Mouse (Mus musculus): ENCODE measurements around the gene Gm49776. TPM values are rescaled to one million over a fixed set of nuclear protein-coding genes. Genes with fewer than 3 reads are reported as not detected.

Gene Gm49776
- polyA plus RNA-seq, 1 experiment from 2014 or later = not detected

GRCm38 (mm10) chr16:18231451-18231850 lies 26.7 kb downstream of the Gm49776 start:
- ATAC-seq (replicated peaks) = no peak
- Histone ChIP-seq H3K9me3 (no peaks in the 10 kb centered on the region), H3K4me1 (peaks cover 41% of the 10 kb centered on the region), H3K4me2 (no peak overlapping the region), H3K9ac (no peak overlapping the region), H3K4me3 (no peak overlapping the region), H3K36me3 (replicated peaks) (peaks cover 15% of the 10 kb centered on the region; the same call in 1 of the 2 replicates), H3K27ac (no peak overlapping the region), H3K27me3 (replicated peaks) (no peaks in the 10 kb centered on the region)
- 91% methylated on average over 4 of the region's 4 CpGs for WGBS

GRCm38 (mm10) chr16:18231047-18231446 lies 27.1 kb downstream of the Gm49776 start:
- H3K9me3 ChIP-seq = no peaks in the 10 kb centered on the region
- H3K4me3 ChIP-seq = no peak overlapping the region
- H3K27me3 ChIP-seq (replicated peaks) = no peaks in the 10 kb centered on the region
- no peak overlapping the region for H3K4me2 ChIP-seq
- no peak overlapping the region for H3K27ac ChIP-seq
- no peak for ATAC-seq (replicated peaks)
- H3K9ac ChIP-seq = no peak overlapping the region
- H3K4me1 ChIP-seq = peaks cover 37% of the 10 kb centered on the region
- H3K36me3 ChIP-seq (replicated peaks) = peaks cover 15% of the 10 kb centered on the region; the same call in 1 of the 2 replicates
- 91% methylated on average over 3 of the region's 3 CpGs for WGBS

- Histone ChIP-seq H3K4me2 (no peak overlapping the region), H3K9ac (no peak overlapping the region), H3K27me3 (replicated peaks) (no peaks in the 10 kb centered on the region), H3K9me3 (no peaks in the 10 kb centered on the region), H3K4me3 (no peak overlapping the region), H3K4me1 (peaks cover 33% of the 10 kb centered on the region), H3K27ac (no peak overlapping the region), H3K36me3 (replicated peaks) (peaks cover 19% of the 10 kb centered on the region; the same call in 1 of the 2 replicates)
- ATAC-seq (replicated peaks) = no peak
- WGBS = 90% methylated on average over 6 of the region's 6 CpGs
These were observed 27.5 kb downstream of the Gm49776 start for GRCm38 (mm10) chr16:18230617-18231016.

- no peaks in the 10 kb centered on the region for H3K9me3 ChIP-seq
- no peaks in the 10 kb centered on the region for H3K27me3 ChIP-seq (replicated peaks)
- H3K4me1 ChIP-seq = peaks cover 30% of the 10 kb centered on the region
- no peak overlapping the region for H3K4me3 ChIP-seq
- peaks cover 29% of the 10 kb centered on the region for H3K36me3 ChIP-seq (replicated peaks)
- 63% methylated on average over 11 of the region's 11 CpGs for WGBS
- ATAC-seq (replicated peaks) = no peak
- no peak overlapping the region for H3K4me2 ChIP-seq
- no peak overlapping the region for H3K9ac ChIP-seq
- H3K27ac ChIP-seq = no peak overlapping the region
These were observed 28.5 kb downstream of the Gm49776 start for GRCm38 (mm10) chr16:18229622-18230021.

- peaks cover 24% of the 10 kb centered on the region for H3K4me1 ChIP-seq
- no peaks in the 10 kb centered on the region for H3K9me3 ChIP-seq
- H3K36me3 ChIP-seq (replicated peaks) = peaks cover 36% of the 10 kb centered on the region
- H3K4me2 ChIP-seq = no peak overlapping the region
- H3K9ac ChIP-seq = no peak overlapping the region
- H3K27me3 ChIP-seq (replicated peaks) = no peaks in the 10 kb centered on the region
- H3K27ac ChIP-seq = no peak overlapping the region
- 90% methylated on average over 4 of the region's 4 CpGs for WGBS
- H3K4me3 ChIP-seq = no peak overlapping the region
- no peak for ATAC-seq (replicated peaks)
These were observed 29.3 kb downstream of the Gm49776 start for GRCm38 (mm10) chr16:18228856-18229255.

GRCm38 (mm10) chr16:18227897-18228422 lies 30.2 kb downstream of the Gm49776 start:
- H3K27ac ChIP-seq = no peak overlapping the region
- H3K4me2 ChIP-seq = no peak overlapping the region
- peaks cover 16% of the 10 kb centered on the region for H3K4me1 ChIP-seq
- ATAC-seq (replicated peaks) = no peak
- H3K9ac ChIP-seq = no peak overlapping the region
- no peak overlapping the region for H3K4me3 ChIP-seq
- no peaks in the 10 kb centered on the region for H3K9me3 ChIP-seq
- no peaks in the 10 kb centered on the region for H3K27me3 ChIP-seq (replicated peaks)
- H3K36me3 ChIP-seq (replicated peaks) = peaks cover 45% of the 10 kb centered on the region
- 95% methylated on average over 20 of the region's 20 CpGs for WGBS

- Histone ChIP-seq H3K36me3 (replicated peaks) (peaks cover 53% of the 10 kb centered on the region), H3K27me3 (replicated peaks) (no peaks in the 10 kb centered on the region), H3K4me3 (no peak overlapping the region), H3K9me3 (no peaks in the 10 kb centered on the region), H3K9ac (no peak overlapping the region), H3K27ac (no peak overlapping the region), H3K4me1 (peaks cover 16% of the 10 kb centered on the region), H3K4me2 (no peak overlapping the region)
- ATAC-seq (replicated peaks) = no peak
- 94% methylated on average over 13 of the region's 13 CpGs for WGBS
These were observed 30.9 kb downstream of the Gm49776 start for GRCm38 (mm10) chr16:18227187-18227586.

GRCm38 (mm10) chr16:18222188-18222587 lies 35.9 kb downstream of the Gm49776 start:
- no peaks in the 10 kb centered on the region for H3K9me3 ChIP-seq
- no peak overlapping the region for H3K4me3 ChIP-seq
- no peak overlapping the region for H3K4me2 ChIP-seq
- H3K27me3 ChIP-seq (replicated peaks) = no peaks in the 10 kb centered on the region
- no peak overlapping the region for H3K9ac ChIP-seq
- ATAC-seq (replicated peaks) = no peak
- H3K4me1 ChIP-seq = peaks cover 12% of the 10 kb centered on the region
- WGBS = 88% methylated on average over 11 of the region's 11 CpGs
- no peak overlapping the region for H3K27ac ChIP-seq
- H3K36me3 ChIP-seq (replicated peaks) = peaks cover 43% of the 10 kb centered on the region

GRCm38 (mm10) chr16:18221543-18221898 lies 36.6 kb downstream of the Gm49776 start:
- Histone ChIP-seq H3K4me3 (no peak overlapping the region), H3K9me3 (no peaks in the 10 kb centered on the region), H3K4me1 (peaks cover 12% of the 10 kb centered on the region), H3K36me3 (replicated peaks) (peaks cover 38% of the 10 kb centered on the region), H3K27ac (no peak overlapping the region), H3K27me3 (replicated peaks) (no peaks in the 10 kb centered on the region), H3K4me2 (no peak overlapping the region), H3K9ac (no peak overlapping the region)
- 77% methylated on average over 11 of the region's 11 CpGs for WGBS
- no peak for ATAC-seq (replicated peaks)

- ATAC-seq (replicated peaks) = 0 out of 2 replicates have a peak, but pooled peaks have one; percentile 6
- Histone ChIP-seq H3K27me3 (replicated peaks) (no peaks in the 10 kb centered on the region), H3K4me1 (peaks cover 15% of the 10 kb centered on the region), H3K36me3 (replicated peaks) (peaks cover 38% of the 10 kb centered on the region), H3K4me2 (no peak overlapping the region), H3K4me3 (no peak overlapping the region), H3K9ac (no peak overlapping the region), H3K27ac (no peak overlapping the region), H3K9me3 (no peaks in the 10 kb centered on the region)
- 91% methylated on average over 6 of the region's 6 CpGs for WGBS
These were observed 37.1 kb downstream of the Gm49776 start for GRCm38 (mm10) chr16:18220856-18221542.

GRCm38 (mm10) chr16:18220001-18220400 lies 38.1 kb downstream of the Gm49776 start:
- ATAC-seq (replicated peaks) = no peak

GRCm38 (mm10) chr16:18218580-18218996 lies 39.5 kb downstream of the Gm49776 start:
- H3K9me3 ChIP-seq = no peaks in the 10 kb centered on the region
- no peak overlapping the region for H3K9ac ChIP-seq
- H3K4me1 ChIP-seq = peaks cover 39% of the 10 kb centered on the region
- H3K4me2 ChIP-seq = no peak overlapping the region
- ATAC-seq (replicated peaks) = no peak
- no peak overlapping the region for H3K27ac ChIP-seq
- no peak overlapping the region for H3K4me3 ChIP-seq
- no peaks in the 10 kb centered on the region for H3K27me3 ChIP-seq (replicated peaks)
- H3K36me3 ChIP-seq (replicated peaks) = peaks cover 14% of the 10 kb centered on the region
- 83% methylated on average over 9 of the region's 9 CpGs for WGBS

More at GRCm38 (mm10) chr16:18220001-18220400, 38.1 kb downstream of the Gm49776 start:
- H3K4me3 ChIP-seq = no peak overlapping the region
- no peak overlapping the region for H3K27ac ChIP-seq
- no peak overlapping the region for H3K9ac ChIP-seq
- H3K36me3 ChIP-seq (replicated peaks) = peaks cover 28% of the 10 kb centered on the region
- no peaks in the 10 kb centered on the region for H3K9me3 ChIP-seq
- H3K4me1 ChIP-seq = peaks cover 25% of the 10 kb centered on the region
- no peak overlapping the region for H3K4me2 ChIP-seq
- 66% methylated on average over 8 of the region's 8 CpGs for WGBS
- H3K27me3 ChIP-seq (replicated peaks) = no peaks in the 10 kb centered on the region

GRCm38 (mm10) chr16:18217579-18217978 lies 40.5 kb downstream of the Gm49776 start, which contains the start of gene Ccdc188:
Gene Ccdc188, plus strand, starts transcription at chr16:18217879.
- Histone ChIP-seq H3K9me3 (no peaks in the 10 kb centered on the region), H3K27ac (no peak within 1 kb of the TSS), H3K27me3 (replicated peaks) (no peaks in the 10 kb centered on the region), H3K4me1 (peaks cover 50% of the 10 kb centered on the region), H3K4me2 (no peak within 1 kb of the TSS), H3K4me3 (no peak within 1 kb of the TSS), H3K36me3 (replicated peaks) (peaks cover 4% of the 10 kb centered on the region; the same call in 1 of the 2 replicates), H3K9ac (no peak within 1 kb of the TSS)
- WGBS = 89% methylated on average over 4 of the region's 4 CpGs
- ATAC-seq (replicated peaks) = no peak

Data from midbrain, embryonic 15.5 days (tissue).